ENCODE assay signal across 8 mouse cellular contexts in the genomic region with DNA sequence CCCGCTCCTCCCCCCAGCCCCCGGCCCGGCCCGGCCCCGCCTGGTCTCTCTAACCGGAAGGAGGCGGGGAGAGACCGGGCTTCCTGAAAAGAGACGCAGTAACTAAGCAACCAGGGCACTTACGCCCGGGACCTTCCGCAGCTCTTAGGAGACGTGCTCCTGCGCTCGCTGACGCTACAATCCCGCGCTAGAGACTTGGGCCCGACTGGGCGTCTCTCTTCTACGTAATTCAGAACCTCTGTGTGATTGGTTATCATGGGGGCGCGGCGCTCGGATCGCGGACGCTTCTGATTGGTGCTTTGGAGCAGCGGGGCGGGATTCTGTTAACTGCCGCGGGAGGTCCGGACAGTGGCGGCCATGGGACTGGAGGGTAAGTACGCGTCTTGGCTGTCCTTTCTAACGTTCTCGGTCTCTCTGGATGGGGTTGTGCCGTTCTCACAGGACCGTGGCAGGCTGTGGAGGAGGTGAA. TPM values are rescaled to one million over a fixed set of nuclear protein-coding genes. Genes with fewer than 3 reads are reported as not detected.
DNase-seq lines count a peak whose midpoint lies in the region; ATAC-seq and TF ChIP-seq lines count a peak whose summit lies in the region.

Gene Piga (plus strand): TSS at position 317 of the 469 bp plus-strand sequence.

- H3K27ac ChIP-seq in heart, embryonic 12.5 days (ENCODE audit: poor library complexity, severe bottlenecking), result peak within 1 kb of the TSS; percentile 66; the same call in 1 of the 2 replicates
- peak within 1 kb of the TSS; percentile 77 for H3K27ac ChIP-seq in kidney, postnatal 0 days
- H3K27ac ChIP-seq in liver, embryonic 11.5 days (ENCODE audit: low read depth, low read length), result peak within 1 kb of the TSS; percentile 52
- peak within 1 kb of the TSS; percentile 55; the same call in 1 of the 2 replicates for H3K27ac ChIP-seq in stomach, embryonic 14.5 days (ENCODE audit: low read length)

- peak within 1 kb of the TSS; percentile 80 for H3K9ac ChIP-seq in heart, embryonic 12.5 days
- H3K9ac ChIP-seq in kidney, postnatal 0 days (ENCODE audit: low read depth, low read length), result peak within 1 kb of the TSS; percentile 65
- peak within 1 kb of the TSS; percentile 77 for H3K9ac ChIP-seq in liver, embryonic 11.5 days (ENCODE audit: low read depth, low read length)
- H3K9ac ChIP-seq in stomach, embryonic 14.5 days (replicated peaks; ENCODE audit: low read depth, low read length), result peak within 1 kb of the TSS; percentile 40

- H3K79me3 ChIP-seq in C2C12 (ENCODE audit: low read depth), result peaks cover 15% of the 10 kb centered on the region

- H3K36me3 ChIP-seq in C2C12 (ENCODE audit: control insufficient read depth, insufficient read depth), result peaks cover 8% of the 10 kb centered on the region
- peaks cover 29% of the 10 kb centered on the region for H3K36me3 ChIP-seq in erythroblast, embryonic 14.5 days (ENCODE audit: control insufficient read depth)
- H3K36me3 ChIP-seq in heart, embryonic 12.5 days, result peaks cover 8% of the 10 kb centered on the region
- no peaks in the 10 kb centered on the region for H3K36me3 ChIP-seq in kidney, postnatal 0 days (ENCODE audit: insufficient read depth, low read length)
- H3K36me3 ChIP-seq in liver, embryonic 11.5 days (ENCODE audit: control insufficient read depth, insufficient read depth, low read length), result peaks cover 4% of the 10 kb centered on the region; the same call in 1 of the 2 replicates
- H3K36me3 ChIP-seq in stomach, embryonic 14.5 days (ENCODE audit: control insufficient read depth, insufficient read depth, low read length), result no peaks in the 10 kb centered on the region

- peak; percentile 98 for ATAC-seq in heart, embryonic 12.5 days (ENCODE audit: insufficient number of reproducible peaks, low FRiP score)
- ATAC-seq in kidney, postnatal 0 days (replicated peaks; ENCODE audit: low FRiP score, low read depth), result peak; percentile 99
- ATAC-seq in liver, embryonic 11.5 days (replicated peaks; ENCODE audit: low FRiP score), result peak; percentile 98
- ATAC-seq in stomach, embryonic 14.5 days (ENCODE audit: insufficient number of reproducible peaks, insufficient read depth, low FRiP score, low read depth), result peak; percentile 99

- peak; percentile 99 for DNase-seq in brain, embryonic 14.5 days (ENCODE audit: low read depth)
- peak; percentile 97 for DNase-seq in kidney, postnatal 0 days (ENCODE audit: low spot score)
- DNase-seq in liver, embryonic 11.5 days (ENCODE audit: low spot score), result peak; percentile 78
- DNase-seq in naive thymus-derived CD4-positive, alpha-beta T cell, adult 2 months (ENCODE audit: low read depth), result peak; percentile 94

- peak within 1 kb of the TSS; percentile 43 for H3K4me3 ChIP-seq in C2C12 (ENCODE audit: insufficient read depth, poor library complexity, severe bottlenecking)
- peak within 1 kb of the TSS; percentile 88 for H3K4me3 ChIP-seq in erythroblast, embryonic 14.5 days (replicated peaks)
- H3K4me3 ChIP-seq in heart, embryonic 12.5 days, result peak within 1 kb of the TSS; percentile 67
- H3K4me3 ChIP-seq in kidney, postnatal 0 days (replicated peaks; ENCODE audit: low read depth, low read length), result peak within 1 kb of the TSS; percentile 50
- H3K4me3 ChIP-seq in liver, embryonic 11.5 days (ENCODE audit: low read depth, low read length), result peak within 1 kb of the TSS; percentile 69
- peak within 1 kb of the TSS; percentile 47 for H3K4me3 ChIP-seq in stomach, embryonic 14.5 days (ENCODE audit: low read depth, low read length)

- H3K9me3 ChIP-seq in erythroblast, embryonic 14.5 days (ENCODE audit: control insufficient read depth, low read length), result no peaks in the 10 kb centered on the region
- H3K9me3 ChIP-seq in heart, embryonic 12.5 days (replicated peaks), result no peaks in the 10 kb centered on the region
- no peaks in the 10 kb centered on the region for H3K9me3 ChIP-seq in kidney, postnatal 0 days (replicated peaks; ENCODE audit: low read length)
- H3K9me3 ChIP-seq in liver, embryonic 11.5 days (ENCODE audit: control insufficient read depth, low read length), result no peaks in the 10 kb centered on the region
- no peaks in the 10 kb centered on the region for H3K9me3 ChIP-seq in stomach, embryonic 14.5 days (ENCODE audit: control insufficient read depth, low read depth, low read length)

- peak; percentile 19; the same call in 1 of the 2 replicates for TF ChIP-seq POLR2A in brain, embryonic 14.5 days (IDR thresholded peaks at IDR 0.05; ENCODE audit: borderline replicate concordance, extremely low read depth, insufficient read depth, insufficient read length, poor library complexity, severe bottlenecking)

- peak within 1 kb of the TSS; percentile 65 for H3K4me2 ChIP-seq in heart, embryonic 12.5 days
- H3K4me2 ChIP-seq in kidney, postnatal 0 days (ENCODE audit: low read length), result peak within 1 kb of the TSS; percentile 56
- H3K4me2 ChIP-seq in liver, embryonic 11.5 days, result peak within 1 kb of the TSS; percentile 69
- H3K4me2 ChIP-seq in stomach, embryonic 14.5 days (replicated peaks; ENCODE audit: low read depth, low read length), result peak within 1 kb of the TSS; percentile 49

- no peak for TF ChIP-seq CTCF in C2C12 (IDR thresholded peaks at IDR 0.05; ENCODE audit: control insufficient read depth, insufficient read depth, insufficient read length)
- no peak for TF ChIP-seq CTCF in brain, embryonic 14.5 days (IDR thresholded peaks at IDR 0.05; ENCODE audit: borderline replicate concordance, extremely low read depth, insufficient read depth, insufficient read length)
- TF ChIP-seq CTCF in kidney, postnatal 0 days (IDR thresholded peaks at IDR 0.05; ENCODE audit: low read depth), result no peak

- H3K79me2 ChIP-seq in C2C12 (ENCODE audit: control insufficient read depth, insufficient read depth), result peaks cover 18% of the 10 kb centered on the region

- no peaks in the 10 kb centered on the region for H3K27me3 ChIP-seq in C2C12 (ENCODE audit: control insufficient read depth, insufficient read depth, insufficient read length)
- no peaks in the 10 kb centered on the region for H3K27me3 ChIP-seq in erythroblast, embryonic 14.5 days (ENCODE audit: control insufficient read depth)
- H3K27me3 ChIP-seq in heart, embryonic 12.5 days (replicated peaks), result no peaks in the 10 kb centered on the region
- no peaks in the 10 kb centered on the region for H3K27me3 ChIP-seq in kidney, postnatal 0 days (ENCODE audit: insufficient read depth, low read length)
- no peaks in the 10 kb centered on the region; the same call in 1 of the 2 replicates for H3K27me3 ChIP-seq in liver, embryonic 11.5 days (replicated peaks; ENCODE audit: control insufficient read depth, insufficient read depth, low read length)
- no peaks in the 10 kb centered on the region for H3K27me3 ChIP-seq in stomach, embryonic 14.5 days (ENCODE audit: control insufficient read depth, insufficient read depth, low read length)

- WGBS in heart, embryonic 12.5 days, result 14% methylated on average over 40 of the region's 40 CpGs
- 34% methylated on average over 37 of the region's 40 CpGs for WGBS in kidney, postnatal 0 days
- 21% methylated on average over 38 of the region's 40 CpGs for WGBS in liver, embryonic 11.5 days
- WGBS in stomach, embryonic 14.5 days, result 17% methylated on average over 39 of the region's 40 CpGs

- H3ac ChIP-seq in C2C12 (ENCODE audit: control insufficient read depth, insufficient read length, low read depth), result peak within 1 kb of the TSS; percentile 80

- H3K4me1 ChIP-seq in erythroblast, embryonic 14.5 days (ENCODE audit: control insufficient read depth), result peaks cover 43% of the 10 kb centered on the region
- 0 out of 2 replicates have a peak, but pooled peaks cover 6% of the 10 kb centered on the region for H3K4me1 ChIP-seq in heart, embryonic 12.5 days (replicated peaks)
- H3K4me1 ChIP-seq in kidney, postnatal 0 days (replicated peaks; ENCODE audit: insufficient read depth, low read length), result no peaks in the 10 kb centered on the region
- no peaks in the 10 kb centered on the region; the same call in 1 of the 2 replicates for H3K4me1 ChIP-seq in liver, embryonic 11.5 days (replicated peaks; ENCODE audit: control insufficient read depth, insufficient read depth, low read length)
- no peaks in the 10 kb centered on the region for H3K4me1 ChIP-seq in stomach, embryonic 14.5 days (ENCODE audit: control insufficient read depth, insufficient read depth, low read length)

TF ChIP-seq in C2C12, 6 proteins besides CTCF, POLR2A, EP300 and RAD21:
- TF ChIP-seq CEBPB (IDR thresholded peaks at IDR 0.05; ENCODE audit: low read depth), result no peak
- no peak for TF ChIP-seq MYOD1 (IDR thresholded peaks at IDR 0.05; ENCODE audit: control insufficient read depth, insufficient read length, low read depth)
- TF ChIP-seq FOSL1 (IDR thresholded peaks at IDR 0.05; ENCODE audit: insufficient read depth, low read length, poor library complexity, severe bottlenecking), result no peak
- no peak for TF ChIP-seq USF1 (IDR thresholded peaks at IDR 0.05; ENCODE audit: low read depth)
- TF ChIP-seq MAX (IDR thresholded peaks at IDR 0.05), result no peak
- no peak for TF ChIP-seq MYOG (IDR thresholded peaks at IDR 0.05; ENCODE audit: control insufficient read depth, extremely low read depth, insufficient read length)

RNA-seq across cellular contexts. Expression of gene Piga, which starts in this region (rescaled TPM):
- polyA plus RNA-seq in C2C12 (2012; fragmentation: generic; extraction: Trizol), result 3.2 TPM
- polyA plus RNA-seq in brain, embryonic 14.5 days (2012; rRNA removed), result 5.2 and 5.7 TPM in 2 replicates
- polyA plus RNA-seq in erythroblast, embryonic 14.5 days (2012), result 0.06 and 0.23 TPM in 2 replicates
- 11.9 TPM in 2 replicates for polyA plus RNA-seq in heart, embryonic 12.5 days (2016; fragmentation: Nextera tagmentation; extraction: Ambion mirVana)
- 7.6 and 7.8 TPM in 2 replicates for polyA plus RNA-seq in kidney, postnatal 0 days (2015; fragmentation: Nextera tagmentation; extraction: Ambion mirVana)
- 28.1 and 31.9 TPM in 2 replicates for polyA plus RNA-seq in liver, embryonic 11.5 days (2014; fragmentation: Nextera tagmentation; extraction: Ambion mirVana)
- polyA plus RNA-seq in stomach, embryonic 14.5 days (2014; fragmentation: Nextera tagmentation; extraction: Ambion mirVana), result 11.7 and 12.0 TPM in 2 replicates

Comparison
In these comparisons a context has a peak if more than half of its experiments do, and no peak if none do; other contexts are left out.
1. Peak in every context shown above with its lines: DNase-seq, ATAC-seq, H3K4me3 ChIP-seq and H3K27ac ChIP-seq.